Mouse (Mus musculus) midbrain, postnatal 0 days (tissue): ENCODE results near the gene Fam241b. TPM values are rescaled to one million over a fixed set of nuclear protein-coding genes. Genes with fewer than 3 reads are reported as not detected.

ENCODE experiments used
- ATAC-seq: fragments of 200-750 bp; cut with Nextera tagmentation; 2 replicates; pipeline ENCODE4 v1.8.0; 2017; ENCODE audit warnings: moderate number of reproducible peaks, mild to moderate bottlenecking, moderate TSS enrichment, moderate library complexity; ENCODE audit not compliant: low FRiP score
- DNase-seq: peaks from one replicate; pipeline ENCODE4 v3.0.0-alpha.2; 2015; ENCODE audit warnings: low spot score
- H3K27ac ChIP-seq: fragments of 300-500 bp; sonication (generic); 2 replicates; pipeline ENCODE4 v1.5.1; 2014; ENCODE audit warnings: low read depth, mild to moderate bottlenecking, low read length, mixed read lengths
- H3K27me3 ChIP-seq: fragments of 300-500 bp; sonication (generic); 2 replicates; pipeline ENCODE4 v1.6.1; 2014; ENCODE audit warnings: low read length, control low read depth, mixed read lengths; ENCODE audit not compliant: insufficient read depth
- H3K36me3 ChIP-seq: fragments of 300-500 bp; sonication (generic); 2 replicates; pipeline ENCODE4 v1.6.1; 2014; ENCODE audit warnings: low read length, control low read depth, mixed read lengths; ENCODE audit not compliant: insufficient read depth
- H3K4me1 ChIP-seq: fragments of 300-500 bp; sonication (generic); 2 replicates; pipeline ENCODE4 v1.6.1; 2014; ENCODE audit warnings: mild to moderate bottlenecking, control low read depth, antibody characterized with exemption, low read length, mixed read lengths; ENCODE audit not compliant: insufficient read depth
- H3K4me2 ChIP-seq: fragments of 300-500 bp; sonication (generic); 2 replicates; pipeline ENCODE4 v1.6.1; 2014; ENCODE audit warnings: low read depth, mild to moderate bottlenecking, low read length, mixed read lengths; ENCODE audit not compliant: poor library complexity, severe bottlenecking
- H3K4me3 ChIP-seq: fragments of 300-500 bp; sonication (generic); 2 replicates; pipeline ENCODE4 v1.5.1; 2014; ENCODE audit warnings: low read depth, mild to moderate bottlenecking, low read length, moderate library complexity
- H3K9ac ChIP-seq: fragments of 300-500 bp; sonication (generic); replicated peaks from 2 replicates; pipeline ENCODE4 v1.6.1; 2014; ENCODE audit warnings: mild to moderate bottlenecking, low read length, moderate library complexity, mixed read lengths; ENCODE audit not compliant: poor library complexity, severe bottlenecking
- H3K9me3 ChIP-seq: fragments of 300-500 bp; sonication (generic); 2 replicates; pipeline ENCODE4 v1.6.1; 2016; ENCODE audit warnings: low read length, control low read depth
- CTCF ChIP-seq: IDR thresholded peaks from 2 replicates; pipeline ENCODE4 v1.5.1; 2016; ENCODE audit warnings: antibody characterized with exemption, mild to moderate bottlenecking
- WGBS: fragments of 180-500 bp; shearing (Covaris S2); extraction: QIAGEN DNeasy Blood & Tissue Kit; methylation state at CpG from one replicate; pipeline ENCODE4 v1.1.7; 2014; 5-methylcytosine and 5-hydroxymethylcytosine counted together
- polyA plus RNA-seq: library from polyadenylated mRNA; unstranded; fragments of >200 nt; fragmentation: Nextera tagmentation; extraction: Ambion mirVana; gene quantifications from 2 replicates; pipeline ENCODE4 v1.2.1, GENCODE M21; 2015
- total RNA-seq: library from RNA; depleted of rRNA; stranded (reverse); fragments of >200 nt; gene quantifications from 2 replicates; pipeline ENCODE4 v1.2.3, GENCODE M21; 2014

Gene Fam241b
- total and polyA plus RNA-seq, 2 experiments from 2014 or later, result 101 to 208 TPM

DNA sequence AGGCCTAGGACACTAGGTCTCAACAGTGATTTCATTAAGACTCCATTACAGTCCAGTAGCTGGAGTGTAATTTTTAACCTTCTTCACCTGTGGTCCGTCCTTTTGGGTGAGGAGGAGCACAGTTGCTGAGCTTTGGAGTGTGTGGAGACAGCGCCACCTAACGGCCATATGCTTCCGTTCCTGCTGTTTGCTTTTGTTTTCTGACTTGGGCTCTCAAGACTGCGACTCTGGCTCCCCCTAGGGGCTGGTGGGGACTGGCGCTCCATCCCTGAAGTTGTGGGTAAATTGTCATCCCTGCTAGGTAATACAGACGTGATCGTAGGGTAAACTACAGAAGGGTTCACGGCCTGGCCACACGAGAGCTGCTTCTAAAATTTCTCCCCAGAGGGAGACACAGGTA is 39.3 kb upstream of the Fam241b start:
- WGBS, result 2% methylated on average over 10 of the region's 10 CpGs
- Histone ChIP-seq H3K27ac (no peak overlapping the region), H3K4me3 (no peak overlapping the region), H3K27me3 (peaks cover 3% of the 10 kb centered on the region), H3K9ac (no peak overlapping the region), H3K36me3 (no peaks in the 10 kb centered on the region), H3K4me1 (no peaks in the 10 kb centered on the region), H3K4me2 (no peak overlapping the region), H3K9me3 (no peaks in the 10 kb centered on the region)
- DNase-seq, result peak; percentile 95
- ATAC-seq, result peak; percentile 82
- peak; percentile 100 for TF ChIP-seq CTCF

DNA sequence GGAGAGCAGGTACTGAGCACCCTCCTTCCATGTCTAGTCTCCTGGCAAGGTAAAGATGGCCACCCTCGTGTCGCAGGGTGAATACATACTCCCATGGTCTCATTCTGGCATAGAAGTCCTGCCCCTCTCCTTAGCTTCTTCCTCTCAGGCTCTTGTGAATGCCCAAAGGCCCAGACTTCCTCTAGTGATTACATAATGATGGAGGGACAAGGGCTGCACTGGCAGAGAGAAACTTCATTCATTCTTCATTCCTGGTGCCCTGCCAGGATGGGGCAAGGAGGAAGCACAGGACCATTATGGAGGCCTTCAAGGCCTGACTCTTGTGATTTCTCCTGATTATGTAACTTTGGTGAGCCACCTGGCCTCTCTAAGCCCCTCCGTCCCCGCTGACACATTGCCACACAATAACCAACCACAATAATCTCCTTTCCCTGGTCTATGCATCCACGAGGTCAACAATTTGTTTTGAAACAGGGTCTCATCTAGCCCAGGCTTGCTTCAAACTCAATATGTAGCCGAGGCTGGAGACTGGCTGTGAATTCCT is 38.8 kb upstream of the Fam241b start:
- no peaks in the 10 kb centered on the region for H3K4me1 ChIP-seq
- H3K4me3 ChIP-seq, result no peak overlapping the region
- no peak overlapping the region for H3K9ac ChIP-seq
- DNase-seq (no peak), ATAC-seq (no peak)
- no peaks in the 10 kb centered on the region for H3K36me3 ChIP-seq
- H3K27me3 ChIP-seq, result peaks cover 3% of the 10 kb centered on the region
- H3K9me3 ChIP-seq, result no peaks in the 10 kb centered on the region
- no peak overlapping the region for H3K4me2 ChIP-seq
- H3K27ac ChIP-seq, result no peak overlapping the region
- whole genome bisulfite sequencing, result 66% methylated on average over 6 of the region's 6 CpGs
- TF ChIP-seq CTCF, result no peak

DNA sequence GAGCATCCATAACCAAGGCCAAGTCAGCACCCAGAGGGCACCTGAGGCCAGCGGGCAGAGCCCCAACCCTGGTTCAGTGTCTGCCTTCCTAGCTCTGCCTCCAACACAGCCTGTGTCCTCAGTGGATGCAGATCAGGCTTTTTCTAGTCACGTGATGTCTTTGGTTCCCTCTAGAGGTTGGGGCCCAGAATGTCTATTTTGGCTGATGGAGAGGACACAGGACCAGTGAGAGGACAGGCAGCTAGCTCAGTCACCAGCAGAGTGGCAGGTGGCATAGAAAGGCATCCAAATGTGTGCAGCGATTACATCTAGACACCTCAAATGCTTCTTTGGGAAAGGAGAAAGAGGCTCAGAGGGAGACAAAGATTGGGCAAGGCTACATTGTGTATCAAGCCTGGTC is 38.0 kb upstream of the Fam241b start:
- H3K36me3 ChIP-seq, result no peaks in the 10 kb centered on the region
- H3K4me3 ChIP-seq, result no peak overlapping the region
- no peaks in the 10 kb centered on the region for H3K9me3 ChIP-seq
- 0 out of 2 replicates have a peak, but pooled peaks have one; percentile 21 for TF ChIP-seq CTCF
- H3K9ac ChIP-seq, result no peak overlapping the region
- DNase-seq (no peak), ATAC-seq (no peak)
- H3K27me3 ChIP-seq, result peaks cover 3% of the 10 kb centered on the region
- 46% methylated on average over 3 of the region's 3 CpGs for WGBS
- H3K27ac ChIP-seq, result no peak overlapping the region
- H3K4me2 ChIP-seq, result no peak overlapping the region
- H3K4me1 ChIP-seq, result no peaks in the 10 kb centered on the region

DNA sequence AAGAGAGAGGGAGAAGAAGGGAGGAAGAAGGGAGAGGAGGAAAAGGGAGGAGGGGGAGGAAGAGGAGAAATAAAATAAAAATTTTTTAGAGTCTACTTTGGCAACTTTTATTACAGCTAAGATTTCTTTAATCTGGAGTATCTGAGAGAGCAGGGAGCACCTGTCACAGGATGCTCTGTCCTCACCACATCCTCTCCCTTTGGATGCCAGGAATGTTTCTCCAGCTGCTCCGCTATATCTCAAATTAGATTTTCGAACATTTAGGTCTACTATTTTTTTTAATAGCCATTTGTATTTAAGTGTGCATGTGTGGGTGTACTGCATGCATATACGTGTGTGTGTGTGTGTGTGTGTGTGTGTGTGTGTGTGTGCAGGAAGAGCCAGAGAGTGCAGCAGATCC is 36.2 kb upstream of the Fam241b start:
- ATAC-seq, result no peak
- 95% methylated on average over 3 of the region's 3 CpGs for WGBS
- Histone ChIP-seq H3K9ac (no peak overlapping the region), H3K9me3 (peaks cover 3% of the 10 kb centered on the region; the same call in 1 of the 2 replicates), H3K4me2 (no peak overlapping the region), H3K36me3 (no peaks in the 10 kb centered on the region), H3K4me1 (no peaks in the 10 kb centered on the region), H3K27ac (no peak overlapping the region), H3K27me3 (0 out of 2 replicates have a peak, but pooled peaks cover 3% of the 10 kb centered on the region), H3K4me3 (no peak overlapping the region)
- no peak for DNase-seq
- no peak for TF ChIP-seq CTCF

DNA sequence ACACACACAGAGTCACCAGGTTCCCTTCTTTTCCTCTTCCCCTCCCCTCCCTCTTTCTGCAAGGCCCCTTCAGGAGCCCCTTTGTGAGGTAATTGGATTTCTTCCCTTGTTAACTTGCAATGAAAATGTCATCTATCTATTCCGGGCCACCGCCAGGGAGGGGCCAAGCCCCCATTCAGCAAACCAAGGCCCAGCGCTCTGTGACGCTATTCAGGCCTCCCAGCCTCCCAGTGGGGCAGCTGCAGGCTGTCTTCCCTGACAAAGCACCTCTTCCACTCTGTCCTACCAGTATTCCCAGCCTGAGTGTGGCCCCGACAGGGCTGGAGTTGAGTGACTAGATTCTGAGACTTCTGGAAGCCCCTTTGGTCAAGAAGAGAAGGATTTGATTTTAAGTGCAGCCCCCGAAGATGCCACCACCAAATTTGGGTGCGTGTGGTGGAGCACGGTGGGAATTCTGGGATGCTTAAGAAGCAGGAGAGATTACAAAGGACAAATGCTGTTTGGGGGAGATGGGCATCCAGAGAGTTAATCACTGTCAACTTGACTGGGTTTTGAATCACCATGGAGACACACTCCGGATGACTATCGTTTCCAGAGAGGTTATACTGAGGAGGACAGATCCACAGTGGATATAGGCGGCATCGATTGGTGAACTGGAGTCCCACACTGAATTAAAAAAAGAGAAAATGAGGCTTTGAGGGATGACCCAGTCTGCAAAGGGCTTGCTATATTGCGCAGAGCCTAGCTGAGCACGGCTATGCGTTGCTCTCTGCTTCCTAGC is 31.0 kb upstream of the Fam241b start:
- WGBS, result 17% methylated on average over 15 of the region's 15 CpGs
- no peak for TF ChIP-seq CTCF

DNA sequence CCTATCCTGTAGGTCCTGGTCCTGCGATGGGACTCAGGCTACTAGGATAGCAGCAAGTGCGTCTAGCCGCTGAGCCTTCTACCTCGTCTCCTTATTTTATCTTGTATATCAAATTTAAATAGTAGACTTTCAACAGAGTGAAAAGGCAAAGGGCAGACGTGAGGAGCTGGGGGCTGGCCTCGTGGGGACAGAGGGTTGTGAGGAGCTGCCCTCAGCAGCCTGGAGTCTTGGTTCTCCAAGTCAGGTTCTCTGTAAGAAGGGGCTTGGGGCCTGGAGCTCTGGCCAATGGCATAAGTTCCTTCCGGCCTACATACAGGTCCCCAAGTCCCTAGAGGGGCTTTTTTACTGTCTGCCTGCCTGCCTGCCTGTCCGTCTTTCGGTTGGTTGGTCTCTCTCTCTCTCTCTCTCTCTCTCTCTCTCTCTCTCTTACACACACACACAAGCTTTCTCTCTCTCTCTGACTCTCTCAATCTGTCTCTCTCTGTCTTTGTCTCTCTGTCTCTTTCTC is 30.3 kb upstream of the Fam241b start:
- Histone ChIP-seq H3K9ac (no peak overlapping the region), H3K27ac (no peak overlapping the region), H3K36me3 (no peaks in the 10 kb centered on the region), H3K27me3 (no peaks in the 10 kb centered on the region), H3K9me3 (peaks cover 3% of the 10 kb centered on the region; the same call in 1 of the 2 replicates), H3K4me1 (no peaks in the 10 kb centered on the region), H3K4me3 (no peak overlapping the region), H3K4me2 (no peak overlapping the region)
- TF ChIP-seq CTCF, result no peak
- WGBS, result 20% methylated on average over 9 of the region's 9 CpGs
- DNase-seq (no peak), ATAC-seq (no peak)

More for the DNA sequence above, 31.0 kb upstream of the Fam241b start:
- H3K4me2 ChIP-seq, result no peak overlapping the region
- no peak overlapping the region for H3K9ac ChIP-seq
- DNase-seq (no peak), ATAC-seq (no peak)
- no peaks in the 10 kb centered on the region for H3K36me3 ChIP-seq
- H3K4me1 ChIP-seq, result no peaks in the 10 kb centered on the region
- no peaks in the 10 kb centered on the region for H3K27me3 ChIP-seq
- H3K4me3 ChIP-seq, result no peak overlapping the region
- H3K9me3 ChIP-seq, result peaks cover 3% of the 10 kb centered on the region; the same call in 1 of the 2 replicates
- no peak overlapping the region for H3K27ac ChIP-seq
